Mouse (Mus musculus) kidney, embryonic 16.5 days (tissue): ENCODE results near the gene Traf7. TPM values are rescaled to one million over a fixed set of nuclear protein-coding genes. Genes with fewer than 3 reads are reported as not detected.

Experiments used
- ATAC-seq: fragments of 200-750 bp; cut with Nextera tagmentation; 2 replicates; pipeline ENCODE4 v1.8.0; 2017; ENCODE audit warnings: moderate TSS enrichment; ENCODE audit not compliant: low FRiP score, low TSS enrichment
- H3K27ac ChIP-seq: fragments of 300-500 bp; sonication (generic); 2 replicates; pipeline ENCODE4 v1.5.1; 2014; ENCODE audit warnings: low read length
- H3K27me3 ChIP-seq: fragments of 300-500 bp; sonication (generic); 2 replicates; pipeline ENCODE4 v1.6.1; 2014; ENCODE audit warnings: low read length, control low read depth, mixed read lengths; ENCODE audit not compliant: insufficient read depth
- H3K36me3 ChIP-seq: fragments of 300-500 bp; sonication (generic); 2 replicates; pipeline ENCODE4 v1.6.1; 2014; ENCODE audit warnings: low read length, control low read depth, mixed read lengths; ENCODE audit not compliant: insufficient read depth
- H3K4me1 ChIP-seq: fragments of 300-500 bp; sonication (generic); 2 replicates; pipeline ENCODE4 v1.6.1; 2014; ENCODE audit warnings: low read length, control low read depth, mixed read lengths; ENCODE audit not compliant: insufficient read depth
- H3K4me2 ChIP-seq: fragments of 300-500 bp; sonication (generic); replicated peaks from 2 replicates; pipeline ENCODE4 v1.6.1; 2014; ENCODE audit warnings: low read depth, low read length
- H3K4me3 ChIP-seq: fragments of 300-500 bp; sonication (generic); 2 replicates; pipeline ENCODE4 v1.5.1; 2014; ENCODE audit warnings: mild to moderate bottlenecking, low read length
- H3K9ac ChIP-seq: fragments of 300-500 bp; sonication (generic); replicated peaks from 2 replicates; pipeline ENCODE4 v1.6.1; 2014; ENCODE audit warnings: low read length
- H3K9me3 ChIP-seq: fragments of 300-500 bp; sonication (generic); 2 replicates; pipeline ENCODE4 v1.6.1; 2016; ENCODE audit warnings: low read length, control low read depth
- WGBS: fragments of 180-500 bp; shearing (Covaris S2); extraction: QIAGEN DNeasy Blood & Tissue Kit; methylation state at CpG from one replicate; pipeline ENCODE4 v1.1.7; 2014; 5-methylcytosine and 5-hydroxymethylcytosine counted together
- polyA plus RNA-seq: library from polyadenylated mRNA; unstranded; fragments of >200 nt; fragmentation: Nextera tagmentation; extraction: Ambion mirVana; gene quantifications from 2 replicates; pipeline ENCODE4 v1.2.1, GENCODE M21; 2015

The Traf7 gene
- polyA plus RNA-seq, 1 experiment from 2014 or later: 113 TPM

- H3K9me3 ChIP-seq: no peaks in the 10 kb centered on the region
- H3K4me2 ChIP-seq: peak overlapping the region; percentile 81
- WGBS: 24% methylated on average over 9 of the region's 9 CpGs
- no peaks in the 10 kb centered on the region for H3K27me3 ChIP-seq
- ATAC-seq: no peak
- H3K4me3 ChIP-seq: peak overlapping the region; percentile 67
- peak overlapping the region; percentile 73; the same call in 1 of the 2 replicates for H3K27ac ChIP-seq
- H3K36me3 ChIP-seq: no peaks in the 10 kb centered on the region
- H3K4me1 ChIP-seq: peaks cover 17% of the 10 kb centered on the region
- H3K9ac ChIP-seq: peak overlapping the region; percentile 67
Measured at GRCm38 (mm10) chr17:24548435-24548834, 20.7 kb upstream of the Traf7 start.

GRCm38 (mm10) chr17:24546234-24546633 is 18.5 kb upstream of the Traf7 start:
- no peaks in the 10 kb centered on the region for H3K27me3 ChIP-seq
- H3K4me3 ChIP-seq: no peak overlapping the region
- H3K9ac ChIP-seq: no peak overlapping the region
- no peak for ATAC-seq
- 82% methylated on average over 3 of the region's 3 CpGs for WGBS
- no peaks in the 10 kb centered on the region for H3K36me3 ChIP-seq
- peaks cover 7% of the 10 kb centered on the region for H3K4me1 ChIP-seq
- no peak overlapping the region for H3K4me2 ChIP-seq
- H3K27ac ChIP-seq: no peak overlapping the region
- H3K9me3 ChIP-seq: no peaks in the 10 kb centered on the region

- 85% methylated on average over 2 of the region's 2 CpGs for WGBS
- Histone ChIP-seq H3K9ac (no peak overlapping the region), H3K4me3 (no peak overlapping the region), H3K27me3 (no peaks in the 10 kb centered on the region), H3K36me3 (no peaks in the 10 kb centered on the region), H3K4me1 (no peaks in the 10 kb centered on the region), H3K9me3 (no peaks in the 10 kb centered on the region), H3K4me2 (no peak overlapping the region), H3K27ac (no peak overlapping the region)
- ATAC-seq: no peak
Measured at GRCm38 (mm10) chr17:24545247-24545646, 17.5 kb upstream of the Traf7 start.

GRCm38 (mm10) chr17:24544613-24545012 is 16.9 kb upstream of the Traf7 start:
- Histone ChIP-seq H3K4me1 (no peaks in the 10 kb centered on the region), H3K4me3 (no peak overlapping the region), H3K27me3 (no peaks in the 10 kb centered on the region), H3K9me3 (no peaks in the 10 kb centered on the region), H3K27ac (no peak overlapping the region), H3K36me3 (no peaks in the 10 kb centered on the region), H3K4me2 (0 out of 2 replicates have a peak overlapping the region, but pooled peaks have one; percentile 3), H3K9ac (0 out of 2 replicates have a peak overlapping the region, but pooled peaks have one; percentile 15)
- ATAC-seq: no peak
- 18% methylated on average over 12 of the region's 12 CpGs for WGBS

GRCm38 (mm10) chr17:24540375-24540774 is 12.6 kb upstream of the Traf7 start:
- Histone ChIP-seq H3K4me2 (no peak overlapping the region), H3K4me1 (no peaks in the 10 kb centered on the region), H3K27ac (no peak overlapping the region), H3K4me3 (no peak overlapping the region), H3K9ac (no peak overlapping the region), H3K9me3 (no peaks in the 10 kb centered on the region), H3K27me3 (no peaks in the 10 kb centered on the region), H3K36me3 (no peaks in the 10 kb centered on the region)
- 7% methylated on average over 3 of the region's 3 CpGs for WGBS
- peak; percentile 65; the same call in 1 of the 2 replicates for ATAC-seq

- WGBS: 64% methylated on average over 8 of the region's 8 CpGs
- Histone ChIP-seq H3K4me2 (no peak overlapping the region), H3K36me3 (no peaks in the 10 kb centered on the region), H3K9me3 (no peaks in the 10 kb centered on the region), H3K9ac (no peak overlapping the region), H3K27ac (no peak overlapping the region), H3K4me1 (no peaks in the 10 kb centered on the region), H3K4me3 (no peak overlapping the region), H3K27me3 (no peaks in the 10 kb centered on the region)
- ATAC-seq: no peak
Measured at GRCm38 (mm10) chr17:24538950-24539349, 11.2 kb upstream of the Traf7 start.

GRCm38 (mm10) chr17:24537536-24537935 is 9.8 kb upstream of the Traf7 start:
- peaks cover 10% of the 10 kb centered on the region for H3K4me1 ChIP-seq
- no peaks in the 10 kb centered on the region for H3K9me3 ChIP-seq
- no peak overlapping the region for H3K4me2 ChIP-seq
- no peak overlapping the region for H3K4me3 ChIP-seq
- no peak for ATAC-seq
- no peak overlapping the region for H3K9ac ChIP-seq
- WGBS: 38% methylated on average over 3 of the region's 3 CpGs
- no peaks in the 10 kb centered on the region for H3K27me3 ChIP-seq
- H3K36me3 ChIP-seq: no peaks in the 10 kb centered on the region
- H3K27ac ChIP-seq: no peak overlapping the region

DNA sequence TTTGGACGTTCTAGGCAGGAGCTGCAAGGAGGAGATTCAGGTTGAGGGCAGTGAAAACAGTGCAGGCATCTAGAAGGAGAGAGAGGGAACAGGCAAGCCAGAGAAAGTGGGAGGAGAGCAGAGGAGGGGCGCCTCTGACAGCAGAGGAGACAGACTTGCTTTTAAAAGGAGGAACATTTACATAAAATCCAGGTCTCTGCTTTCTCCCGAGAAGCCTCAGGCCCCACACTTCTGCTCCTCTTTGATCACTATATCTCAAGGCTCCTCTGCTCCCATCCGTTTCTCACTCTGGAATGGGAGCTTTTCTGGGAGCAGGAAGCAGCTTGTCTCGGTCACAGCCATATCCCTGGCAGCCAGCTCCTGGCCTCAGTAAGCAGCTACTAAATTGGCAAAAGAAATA is 7.6 kb upstream of the Traf7 start:
- Histone ChIP-seq H3K36me3 (peaks cover 8% of the 10 kb centered on the region; the same call in 1 of the 2 replicates), H3K9me3 (no peaks in the 10 kb centered on the region), H3K4me2 (no peak overlapping the region), H3K27ac (no peak overlapping the region), H3K9ac (0 out of 2 replicates have a peak overlapping the region, but pooled peaks have one; percentile 0), H3K4me3 (no peak overlapping the region), H3K4me1 (peaks cover 25% of the 10 kb centered on the region), H3K27me3 (no peaks in the 10 kb centered on the region)
- ATAC-seq: no peak
- 42% methylated on average over 5 of the region's 5 CpGs for WGBS

DNA sequence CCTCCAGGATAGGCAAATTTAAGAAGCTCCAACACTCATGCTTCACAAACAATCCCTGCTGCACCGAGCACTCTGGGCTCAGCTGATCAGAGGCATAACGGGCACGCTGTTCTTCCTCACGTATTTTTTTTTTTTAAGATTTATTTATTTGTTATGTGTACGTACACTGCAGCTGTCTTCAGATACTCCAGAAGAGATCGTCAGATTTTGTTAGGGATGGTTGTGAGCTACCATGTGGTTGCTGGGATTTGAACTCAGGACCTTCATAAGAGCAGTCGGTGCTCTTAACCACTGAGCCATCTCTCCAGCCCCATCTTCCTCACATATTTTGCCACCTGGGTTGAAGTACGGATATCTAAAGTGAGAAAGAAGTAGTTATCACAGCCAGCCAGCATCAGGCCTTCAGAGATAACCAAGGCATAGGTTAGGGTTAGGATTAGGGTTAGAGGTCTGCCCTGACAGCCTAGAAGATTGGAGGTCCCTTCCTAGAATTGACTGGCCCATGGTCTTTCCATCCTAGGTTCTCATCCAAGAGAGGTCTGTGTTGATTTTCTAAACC is 6.5 kb upstream of the Traf7 start, which contains the start of gene Rab26:
TSS of gene Rab26 (minus strand) at position 51 of the 559 bp plus-strand sequence.
- Histone ChIP-seq H3K4me1 (peaks cover 36% of the 10 kb centered on the region), H3K4me3 (peak within 1 kb of the TSS; percentile 34), H3K27ac (no peak within 1 kb of the TSS), H3K9me3 (no peaks in the 10 kb centered on the region), H3K27me3 (no peaks in the 10 kb centered on the region), H3K4me2 (peak within 1 kb of the TSS; percentile 59), H3K36me3 (peaks cover 17% of the 10 kb centered on the region; the same call in 1 of the 2 replicates), H3K9ac (peak within 1 kb of the TSS; percentile 53)
- 89% methylated on average over 8 of the region's 8 CpGs for whole genome bisulfite sequencing
- no peak for ATAC-seq
